Mouse (Mus musculus) C2C12 (cell line): ENCODE data around the gene Cisd1. TPM values are rescaled to one million over a fixed set of nuclear protein-coding genes. Genes with fewer than 3 reads are reported as not detected.

Experiments
- H3K27me3 ChIP-seq: one replicate; pipeline ENCODE4 v1.6.1; 2011; ENCODE audit not compliant: control insufficient read depth, insufficient read depth, insufficient read length
- H3K36me3 ChIP-seq: one replicate; pipeline ENCODE4 v1.6.1; 2011; ENCODE audit not compliant: control insufficient read depth, insufficient read depth
- H3K4me3 ChIP-seq: one replicate; pipeline ENCODE4 v1.5.1; 2011; ENCODE audit warnings: mild to moderate bottlenecking, control low read depth; ENCODE audit not compliant: poor library complexity, insufficient read depth, severe bottlenecking
- H3K79me2 ChIP-seq: one replicate; pipeline ENCODE4 v1.6.1; 2011; ENCODE audit not compliant: control insufficient read depth, insufficient read depth
- H3K79me3 ChIP-seq: one replicate; pipeline ENCODE4 v1.6.1; 2011; ENCODE audit warnings: low read depth, control low read depth
- H3ac ChIP-seq: one replicate; pipeline ENCODE3; 2011; ENCODE audit warnings: low read depth; ENCODE audit not compliant: control insufficient read depth, insufficient read length
- CEBPB ChIP-seq: IDR thresholded peaks from one replicate; pipeline ENCODE4 v1.6.1; 2011; ENCODE audit warnings: low read depth, mild to moderate bottlenecking, control low read depth, moderate library complexity
- CTCF ChIP-seq: IDR thresholded peaks from one replicate; pipeline ENCODE4 v1.5.1; 2011; ENCODE audit not compliant: control insufficient read depth, insufficient read depth, insufficient read length
- FOSL1 ChIP-seq: IDR thresholded peaks from one replicate; pipeline ENCODE4 v1.8.0; 2011; ENCODE audit warnings: mild to moderate bottlenecking, low read length; ENCODE audit not compliant: poor library complexity, insufficient read depth, severe bottlenecking
- MAX ChIP-seq: IDR thresholded peaks from one replicate; pipeline ENCODE4 v1.6.1; 2011; ENCODE audit warnings: mild to moderate bottlenecking, control low read depth
- MYOD1 ChIP-seq: IDR thresholded peaks from one replicate; pipeline ENCODE4 v1.6.1; 2011; ENCODE audit warnings: low read depth; ENCODE audit not compliant: control insufficient read depth, insufficient read length
- MYOG ChIP-seq: IDR thresholded peaks from one replicate; pipeline ENCODE4 v1.6.1; 2011; ENCODE audit not compliant: control insufficient read depth, insufficient read length; ENCODE audit errors: extremely low read depth
- USF1 ChIP-seq: IDR thresholded peaks from one replicate; pipeline ENCODE4 v1.6.1; 2011; ENCODE audit warnings: low read depth, mild to moderate bottlenecking, control low read depth, moderate library complexity
- polyA plus RNA-seq: library from polyadenylated mRNA; unstranded; fragments of >200 nt; fragmentation: generic; extraction: Trizol; gene quantifications from one replicate; pipeline ENCODE4 v1.2.1, GENCODE M21; 2012; ENCODE audit warnings: missing spikeins

Cisd1 gene
- polyA plus RNA-seq, 1 experiment = 132 TPM

- peaks cover 8% of the 10 kb centered on the region for H3K79me3 ChIP-seq
- TF ChIP-seq MYOD1 (no peak), CEBPB (no peak), USF1 (no peak), MAX (no peak), CTCF (no peak), MYOG (no peak), FOSL1 (no peak)
- H3K36me3 ChIP-seq = peaks cover 22% of the 10 kb centered on the region
- H3ac ChIP-seq = no peak overlapping the region
- no peak overlapping the region for H3K4me3 ChIP-seq
- H3K27me3 ChIP-seq = no peaks in the 10 kb centered on the region
- H3K79me2 ChIP-seq = peaks cover 45% of the 10 kb centered on the region
Measured at GRCm38 (mm10) chr10:71368128-71368940, 23.6 kb upstream of the Cisd1 start.

- Histone ChIP-seq H3K27me3 (no peaks in the 10 kb centered on the region), H3K79me3 (peaks cover 35% of the 10 kb centered on the region), H3K36me3 (peaks cover 22% of the 10 kb centered on the region), H3ac (no peak overlapping the region), H3K79me2 (peaks cover 70% of the 10 kb centered on the region), H3K4me3 (no peak overlapping the region)
- TF ChIP-seq MAX (peak; percentile 76), CEBPB (peak; percentile 70), FOSL1 (peak; percentile 54), MYOG (no peak)
Measured at GRCm38 (mm10) chr10:71363858-71364257, 19.1 kb upstream of the Cisd1 start.

GRCm38 (mm10) chr10:71363440-71363839 is 18.7 kb upstream of the Cisd1 start:
- H3K36me3 ChIP-seq = peaks cover 22% of the 10 kb centered on the region
- no peaks in the 10 kb centered on the region for H3K27me3 ChIP-seq
- peaks cover 75% of the 10 kb centered on the region for H3K79me2 ChIP-seq
- TF ChIP-seq USF1 (peak; percentile 10), CEBPB (no peak)
- H3ac ChIP-seq = peak overlapping the region; percentile 27
- H3K4me3 ChIP-seq = no peak overlapping the region
- peaks cover 39% of the 10 kb centered on the region for H3K79me3 ChIP-seq

GRCm38 (mm10) chr10:71361836-71362562 is 17.2 kb upstream of the Cisd1 start:
- TF ChIP-seq MYOG = no peak
- TF ChIP-seq MAX = no peak
- TF ChIP-seq CEBPB = peak; percentile 22
- TF ChIP-seq MYOD1 = no peak
- TF ChIP-seq FOSL1 = no peak
- no peak for TF ChIP-seq CTCF
- no peaks in the 10 kb centered on the region for H3K27me3 ChIP-seq
- H3K79me3 ChIP-seq = peaks cover 52% of the 10 kb centered on the region
- peaks cover 89% of the 10 kb centered on the region for H3K79me2 ChIP-seq
- no peak overlapping the region for H3K4me3 ChIP-seq
- peaks cover 25% of the 10 kb centered on the region for H3K36me3 ChIP-seq
- no peak overlapping the region for H3ac ChIP-seq

- Histone ChIP-seq H3ac (no peak overlapping the region), H3K4me3 (no peak overlapping the region), H3K27me3 (no peaks in the 10 kb centered on the region), H3K36me3 (peaks cover 21% of the 10 kb centered on the region), H3K79me3 (peaks cover 52% of the 10 kb centered on the region), H3K79me2 (peaks cover 88% of the 10 kb centered on the region)
- TF ChIP-seq MAX (no peak), FOSL1 (no peak), MYOG (no peak), CEBPB (no peak), MYOD1 (no peak)
Measured at GRCm38 (mm10) chr10:71361044-71361443, 16.3 kb upstream of the Cisd1 start.

GRCm38 (mm10) chr10:71354947-71355346 is 10.2 kb upstream of the Cisd1 start:
- TF ChIP-seq CEBPB (no peak), FOSL1 (no peak), MYOD1 (no peak), CTCF (no peak), MAX (no peak), USF1 (no peak), MYOG (no peak)
- Histone ChIP-seq H3K79me2 (peaks cover 99% of the 10 kb centered on the region), H3ac (no peak overlapping the region), H3K4me3 (no peak overlapping the region), H3K27me3 (no peaks in the 10 kb centered on the region), H3K36me3 (peaks cover 28% of the 10 kb centered on the region), H3K79me3 (peaks cover 68% of the 10 kb centered on the region)
